Mouse (Mus musculus): ENCODE measurements around the gene Tmem123. TPM values are rescaled to one million over a fixed set of nuclear protein-coding genes. Genes with fewer than 3 reads are reported as not detected.
A peak's percentile ranks its signal among the peaks of the same experiment; 100 is the strongest.

Tmem123 gene
- total and polyA plus RNA-seq, 2 experiments from 2014 or later, result 10.1 to 19.8 TPM

GRCm38 (mm10) chr9:7836331-7836730 lies 72.5 kb downstream of the Tmem123 start:
- Histone ChIP-seq H3K9ac (replicated peaks; ENCODE audit: low read length, poor library complexity, severe bottlenecking) (peak overlapping the region; percentile 82), H3K36me3 (ENCODE audit: insufficient read depth, low read length) (no peaks in the 10 kb centered on the region), H3K27ac (ENCODE audit: low read depth, low read length) (peak overlapping the region; percentile 97), H3K27me3 (ENCODE audit: insufficient read depth, low read length) (no peaks in the 10 kb centered on the region), H3K9me3 (ENCODE audit: low read length) (no peaks in the 10 kb centered on the region), H3K4me3 (ENCODE audit: low read depth, low read length) (peak overlapping the region; percentile 80), H3K4me2 (ENCODE audit: low read depth, low read length, poor library complexity, severe bottlenecking) (peak overlapping the region; percentile 57), H3K4me1 (ENCODE audit: insufficient read depth, low read length) (0 out of 2 replicates have a peak, but pooled peaks cover 2% of the 10 kb centered on the region)
- under 1% methylated on average over 16 of the region's 16 CpGs for WGBS
- ATAC-seq (ENCODE audit: low FRiP score) (peak; percentile 48), DNase-seq (ENCODE audit: low spot score) (peak; percentile 66)
- 0 out of 2 replicates have a peak, but pooled peaks have one; percentile 6 for TF ChIP-seq CTCF (IDR thresholded peaks at IDR 0.05)

GRCm38 (mm10) chr9:7836905-7837805 lies 73.3 kb downstream of the Tmem123 start, which contains the start of gene Birc2:
Gene Birc2, minus strand, starts transcription at chr9:7837064.
- 0 out of 2 replicates have a peak, but pooled peaks cover 2% of the 10 kb centered on the region for H3K4me1 ChIP-seq (ENCODE audit: insufficient read depth, low read length)
- no peaks in the 10 kb centered on the region for H3K36me3 ChIP-seq (ENCODE audit: insufficient read depth, low read length)
- ATAC-seq (ENCODE audit: low FRiP score) (peak; percentile 98), DNase-seq (ENCODE audit: low spot score) (peak; percentile 98)
- H3K9ac ChIP-seq (replicated peaks; ENCODE audit: low read length, poor library complexity, severe bottlenecking), result peak within 1 kb of the TSS; percentile 82
- H3K27me3 ChIP-seq (ENCODE audit: insufficient read depth, low read length), result no peaks in the 10 kb centered on the region
- peak; percentile 30 for TF ChIP-seq CTCF (IDR thresholded peaks at IDR 0.05)
- WGBS, result under 1% methylated on average over 67 of the region's 68 CpGs
- peak within 1 kb of the TSS; percentile 80 for H3K4me3 ChIP-seq (ENCODE audit: low read depth, low read length)
- H3K9me3 ChIP-seq (ENCODE audit: low read length), result no peaks in the 10 kb centered on the region
- peak within 1 kb of the TSS; percentile 57 for H3K4me2 ChIP-seq (ENCODE audit: low read depth, low read length, poor library complexity, severe bottlenecking)
- H3K27ac ChIP-seq (ENCODE audit: low read depth, low read length), result peak within 1 kb of the TSS; percentile 97

GRCm38 (mm10) chr9:7837806-7838440 lies 74.1 kb downstream of the Tmem123 start:
- 10% methylated on average over 14 of the region's 14 CpGs for WGBS
- peak overlapping the region; percentile 80 for H3K4me3 ChIP-seq (ENCODE audit: low read depth, low read length)
- H3K27ac ChIP-seq (ENCODE audit: low read depth, low read length), result peak overlapping the region; percentile 97
- DNase-seq (ENCODE audit: low spot score) (peak; percentile 55), ATAC-seq (ENCODE audit: low FRiP score) (peak; percentile 25)
- H3K4me1 ChIP-seq (ENCODE audit: insufficient read depth, low read length), result 0 out of 2 replicates have a peak, but pooled peaks cover 2% of the 10 kb centered on the region
- H3K9ac ChIP-seq (replicated peaks; ENCODE audit: low read length, poor library complexity, severe bottlenecking), result peak overlapping the region; percentile 82
- H3K36me3 ChIP-seq (ENCODE audit: insufficient read depth, low read length), result no peaks in the 10 kb centered on the region
- no peaks in the 10 kb centered on the region for H3K27me3 ChIP-seq (ENCODE audit: insufficient read depth, low read length)
- H3K9me3 ChIP-seq (ENCODE audit: low read length), result no peaks in the 10 kb centered on the region
- TF ChIP-seq CTCF (IDR thresholded peaks at IDR 0.05), result no peak
- H3K4me2 ChIP-seq (ENCODE audit: low read depth, low read length, poor library complexity, severe bottlenecking), result peak overlapping the region; percentile 57

GRCm38 (mm10) chr9:7841221-7841620 lies 77.4 kb downstream of the Tmem123 start:
- H3K9me3 ChIP-seq (ENCODE audit: low read length), result no peaks in the 10 kb centered on the region
- H3K27me3 ChIP-seq (ENCODE audit: insufficient read depth, low read length), result no peaks in the 10 kb centered on the region
- ATAC-seq (ENCODE audit: low FRiP score) (no peak), DNase-seq (ENCODE audit: low spot score) (no peak)
- H3K4me2 ChIP-seq (ENCODE audit: low read depth, low read length, poor library complexity, severe bottlenecking), result no peak overlapping the region
- 0 out of 2 replicates have a peak, but pooled peaks cover 2% of the 10 kb centered on the region for H3K4me1 ChIP-seq (ENCODE audit: insufficient read depth, low read length)
- no peak for TF ChIP-seq CTCF (IDR thresholded peaks at IDR 0.05)
- no peak overlapping the region for H3K4me3 ChIP-seq (ENCODE audit: low read depth, low read length)
- H3K27ac ChIP-seq (ENCODE audit: low read depth, low read length), result no peak overlapping the region
- 77% methylated on average over 6 of the region's 6 CpGs for WGBS
- H3K36me3 ChIP-seq (ENCODE audit: insufficient read depth, low read length), result no peaks in the 10 kb centered on the region
- no peak overlapping the region for H3K9ac ChIP-seq (replicated peaks; ENCODE audit: low read length, poor library complexity, severe bottlenecking)

Small RNA genes lying within 50 kb of the gene (microRNA-seq; reads per million reads assigned to microRNA genes)
- 1.7 reads per million for gene Mir5618 (ENCODE audit: borderline number of aligned reads)

Other genes starting within 250 kb of the Tmem123 start
- not detected in 2 replicates for gene Mmp8, start 205.6 kb upstream of the Tmem123 start, total RNA-seq (2014; rRNA removed)
- 0.13 TPM in 1 of 2 replicates, not detected in the other for gene Mmp8, start 205.6 kb upstream of the Tmem123 start, polyA plus RNA-seq (2015; fragmentation: Nextera tagmentation; extraction: Ambion mirVana)
- gene Mmp27, start 192.6 kb upstream of the Tmem123 start, total RNA-seq (2014; rRNA removed), result not detected in 2 replicates
- gene Mmp27, start 192.6 kb upstream of the Tmem123 start, polyA plus RNA-seq (2015; fragmentation: Nextera tagmentation; extraction: Ambion mirVana), result not detected in 2 replicates
- gene Mmp20, start 135.8 kb upstream of the Tmem123 start, total RNA-seq (2014; rRNA removed), result not detected in 2 replicates
- not detected in 2 replicates for gene Mmp20, start 135.8 kb upstream of the Tmem123 start, polyA plus RNA-seq (2015; fragmentation: Nextera tagmentation; extraction: Ambion mirVana)
- gene Mmp7, start 72.0 kb upstream of the Tmem123 start, total RNA-seq (2014; rRNA removed), result not detected in 2 replicates
- not detected in 2 replicates for gene Mmp7, start 72.0 kb upstream of the Tmem123 start, polyA plus RNA-seq (2015; fragmentation: Nextera tagmentation; extraction: Ambion mirVana)
- 37.7 and 40.9 TPM in 2 replicates for gene Birc2, start 73.0 kb downstream of the Tmem123 start, total RNA-seq (2014; rRNA removed)
- 27.6 and 28.0 TPM in 2 replicates for gene Birc2, start 73.0 kb downstream of the Tmem123 start, polyA plus RNA-seq (2015; fragmentation: Nextera tagmentation; extraction: Ambion mirVana)
- 2.3 and 2.6 TPM in 2 replicates for gene Birc3, start 109.1 kb downstream of the Tmem123 start, total RNA-seq (2014; rRNA removed)
- 0.99 and 1.5 TPM in 2 replicates for gene Birc3, start 109.1 kb downstream of the Tmem123 start, polyA plus RNA-seq (2015; fragmentation: Nextera tagmentation; extraction: Ambion mirVana)
- gene Yap1, start 240.6 kb downstream of the Tmem123 start, total RNA-seq (2014; rRNA removed), result 12.5 and 15.8 TPM in 2 replicates
- 3.1 and 4.1 TPM in 2 replicates for gene Yap1, start 240.6 kb downstream of the Tmem123 start, polyA plus RNA-seq (2015; fragmentation: Nextera tagmentation; extraction: Ambion mirVana)